Mouse (Mus musculus): ENCODE measurements around the gene Arl3.

Gene Arl3

GRCm38 (mm10) chr19:46572951-46573937 is at the start of gene Arl3, which contains the start of gene Sfxn2:
TSS of gene Arl3 (minus strand) at chr19:46573198.
TSS of gene Sfxn2 (plus strand) at chr19:46573365.
- DNase-seq = peak; percentile 95 to 96

- no peak for DNase-seq
These were observed 49.7 kb upstream of the Arl3 start for GRCm38 (mm10) chr19:46622659-46623193.

- DNase-seq = no peak
These were observed 48.5 kb upstream of the Arl3 start for GRCm38 (mm10) chr19:46621236-46622183.

- no peak for DNase-seq
These were observed 47.2 kb upstream of the Arl3 start for GRCm38 (mm10) chr19:46620016-46620808.

GRCm38 (mm10) chr19:46619518-46619917 is 46.5 kb upstream of the Arl3 start:
- no peak for DNase-seq

GRCm38 (mm10) chr19:46619001-46619400 is 46.0 kb upstream of the Arl3 start:
- DNase-seq = peak; percentile 41 to 47

- no peak for DNase-seq
These were observed 45.3 kb upstream of the Arl3 start for GRCm38 (mm10) chr19:46618322-46618721.

- DNase-seq = no peak
These were observed 44.4 kb upstream of the Arl3 start for GRCm38 (mm10) chr19:46617361-46617760.

GRCm38 (mm10) chr19:46616378-46616777 is 43.4 kb upstream of the Arl3 start:
- no peak for DNase-seq

GRCm38 (mm10) chr19:46608158-46608557 is 35.2 kb upstream of the Arl3 start:
- no peak for DNase-seq

- DNase-seq = no peak
These were observed 34.4 kb upstream of the Arl3 start for GRCm38 (mm10) chr19:46607424-46607823.

GRCm38 (mm10) chr19:46606718-46607117 is 33.7 kb upstream of the Arl3 start:
- DNase-seq = no peak

- DNase-seq = no peak
These were observed 29.4 kb upstream of the Arl3 start for GRCm38 (mm10) chr19:46602406-46602805.

- DNase-seq = no peak
These were observed 28.5 kb upstream of the Arl3 start for GRCm38 (mm10) chr19:46601491-46601890.

GRCm38 (mm10) chr19:46600371-46600770 is 27.4 kb upstream of the Arl3 start:
- DNase-seq = no peak

- peak; percentile 17 to 22 for DNase-seq
These were observed 26.6 kb upstream of the Arl3 start for GRCm38 (mm10) chr19:46599375-46600256.

GRCm38 (mm10) chr19:46598720-46599252 is 25.8 kb upstream of the Arl3 start, which contains the start of gene Wbp1l:
TSS of gene Wbp1l (plus strand) at chr19:46599084.
- DNase-seq = peak; percentile 92 to 98

- DNase-seq = no peak
These were observed 25.2 kb upstream of the Arl3 start for GRCm38 (mm10) chr19:46598187-46598586.

GRCm38 (mm10) chr19:46592751-46593439 is 19.9 kb upstream of the Arl3 start:
- no peak for DNase-seq

- DNase-seq = no peak
These were observed 18.6 kb upstream of the Arl3 start for GRCm38 (mm10) chr19:46591575-46591974.

Measured in cerebellum, adult 18-20 months (tissue).